Mouse (Mus musculus) heart, embryonic 14.5 days (tissue): ENCODE measurements around the gene Dyrk1a. TPM values are rescaled to one million over a fixed set of nuclear protein-coding genes. Genes with fewer than 3 reads are reported as not detected.
A peak's percentile ranks its signal among the peaks of the same experiment; 100 is the strongest.

Experiments used
- ATAC-seq: fragments of 200-750 bp; cut with Nextera tagmentation; 2 replicates; pipeline ENCODE4 v1.8.0; 2017; ENCODE audit warnings: low read depth, moderate TSS enrichment; ENCODE audit not compliant: insufficient number of reproducible peaks, insufficient read depth, low FRiP score
- H3K27ac ChIP-seq, 2 experiments: fragments of 200-500 bp in 1 of 2; fragments of 300-500 bp in 1 of 2; sonication (generic) in 1 of 2; replicated peaks in 1 of 2; 2 replicates each; pipeline ENCODE4 v1.5.1; 2012 to 2014; ENCODE audit warnings: low read depth in 2 of 2, low read length in 2 of 2, control low read depth in 1 of 2, mild to moderate bottlenecking in 1 of 2, mixed read lengths in 1 of 2; ENCODE audit not compliant: control insufficient read depth in 1 of 2, insufficient read depth in 1 of 2
- H3K27me3 ChIP-seq: fragments of 300-500 bp; sonication (generic); 2 replicates; pipeline ENCODE4 v1.6.1; 2014; ENCODE audit warnings: mild to moderate bottlenecking, low read length, control low read depth; ENCODE audit not compliant: control insufficient read depth, insufficient read depth
- H3K36me3 ChIP-seq: fragments of 300-500 bp; sonication (generic); 2 replicates; pipeline ENCODE4 v1.6.1; 2014; ENCODE audit warnings: mild to moderate bottlenecking, control low read depth, low read length, mixed read lengths; ENCODE audit not compliant: control insufficient read depth, insufficient read depth
- H3K4me1 ChIP-seq, 2 experiments: fragments of 200-500 bp in 1 of 2; fragments of 300-500 bp in 1 of 2; sonication (generic) in 1 of 2; 2 replicates each; pipeline ENCODE4 v1.6.1; 2012 to 2014; ENCODE audit warnings: low read length in 2 of 2, control low read depth in 1 of 2, mixed read lengths in 1 of 2; ENCODE audit not compliant: control insufficient read depth in 2 of 2, insufficient read depth in 2 of 2
- H3K4me2 ChIP-seq: fragments of 300-500 bp; sonication (generic); 2 replicates; pipeline ENCODE4 v1.6.1; 2014; ENCODE audit warnings: mild to moderate bottlenecking, low read length
- H3K4me3 ChIP-seq, 2 experiments: fragments of 200-500 bp in 1 of 2; fragments of 300-500 bp in 1 of 2; sonication (generic) in 1 of 2; 2 replicates each; pipeline ENCODE4 v1.5.1; 2012 to 2014; ENCODE audit warnings: low read length in 2 of 2, mild to moderate bottlenecking in 2 of 2, control low read depth in 1 of 2, low read depth in 1 of 2, moderate library complexity in 1 of 2; ENCODE audit not compliant: control insufficient read depth in 1 of 2, insufficient read depth in 1 of 2
- H3K9ac ChIP-seq: fragments of 300-500 bp; sonication (generic); 2 replicates; pipeline ENCODE4 v1.6.1; 2014; ENCODE audit warnings: mild to moderate bottlenecking, low read length
- H3K9me3 ChIP-seq: fragments of 300-500 bp; sonication (generic); 2 replicates; pipeline ENCODE4 v1.6.1; 2016; ENCODE audit warnings: low read length, control low read depth; ENCODE audit not compliant: control insufficient read depth
- WGBS: fragments of 180-500 bp; shearing (Covaris S2); extraction: QIAGEN DNeasy Blood & Tissue Kit; methylation state at CpG from one replicate; pipeline ENCODE4 v1.1.7; 2014; 5-methylcytosine and 5-hydroxymethylcytosine counted together
- polyA plus RNA-seq: library from polyadenylated mRNA; unstranded; fragments of >200 nt; fragmentation: Nextera tagmentation; extraction: Ambion mirVana; gene quantifications from 2 replicates; pipeline ENCODE4 v1.2.1, GENCODE M21; 2014

The Dyrk1a gene
- polyA plus RNA-seq, 1 experiment from 2014 or later: 12.2 TPM

DNA sequence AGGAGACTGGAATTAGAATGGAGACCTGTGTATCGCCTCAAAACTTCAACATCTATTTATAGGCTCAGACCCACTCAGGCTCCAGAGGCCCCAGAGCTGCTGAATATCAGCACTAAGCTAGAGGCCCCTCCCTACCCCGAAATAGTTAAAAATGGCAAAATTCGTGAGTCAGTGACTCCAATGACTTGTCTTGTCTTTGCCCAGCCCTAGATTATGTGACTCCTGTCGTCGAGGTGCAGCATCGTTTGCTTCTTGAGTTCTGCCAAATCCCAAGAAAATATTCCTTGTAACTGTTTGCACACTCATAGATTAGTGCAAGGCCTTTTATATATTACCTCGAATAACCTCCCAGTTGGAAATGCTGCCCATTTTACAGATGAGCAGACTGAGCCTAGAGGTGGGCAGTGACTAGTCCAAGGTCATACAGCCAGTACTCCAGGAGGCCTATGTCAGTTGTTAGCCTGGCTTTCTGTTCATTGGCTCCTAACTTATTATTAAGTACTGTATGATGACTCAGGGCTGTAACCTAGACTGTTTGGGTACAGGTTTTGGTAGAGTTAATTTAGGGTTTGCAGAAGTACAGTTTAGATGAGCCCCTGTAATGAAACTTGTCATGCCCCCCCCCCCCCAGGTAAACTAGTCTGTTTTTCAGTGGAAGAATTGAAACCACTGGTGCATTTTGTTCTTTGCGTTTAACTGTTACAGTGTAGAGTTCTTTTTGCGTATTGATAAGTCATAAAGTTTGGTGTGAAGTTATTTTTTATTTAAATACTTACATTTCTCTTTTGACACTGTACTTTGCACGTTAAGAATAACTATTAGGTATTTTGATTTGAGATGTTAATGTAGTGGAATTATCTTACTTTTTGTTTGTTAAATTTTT, 1.5 kb downstream of the Dyrk1a start:
- 21% methylated on average over 10 of the region's 10 CpGs for whole genome bisulfite sequencing
- peaks cover 13 to 52% of the 10 kb centered on the region in 2 experiments for H3K4me1 ChIP-seq

DNA sequence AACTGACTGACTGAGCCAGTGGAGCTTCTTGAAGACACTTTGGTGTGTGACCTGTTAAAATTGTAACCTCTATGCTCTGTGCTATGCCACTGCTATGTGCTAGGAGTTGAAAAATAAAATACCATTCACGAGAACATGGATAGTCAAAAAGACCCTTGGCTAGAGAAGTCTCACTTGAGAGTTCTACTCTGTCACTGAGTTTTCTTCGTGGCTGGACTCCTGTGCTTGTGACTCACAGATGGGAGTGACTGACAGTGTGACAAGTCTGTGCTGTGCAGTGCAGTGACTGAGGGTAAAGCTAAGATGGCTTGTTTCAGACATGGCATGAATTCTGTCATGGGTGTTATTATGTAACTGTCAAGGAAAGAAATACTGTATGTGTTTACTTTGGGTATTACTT, 2.6 kb downstream of the Dyrk1a start:
- WGBS: 15% methylated on average over 2 of the region's 2 CpGs
- Histone ChIP-seq H3K9me3 (no peaks in the 10 kb centered on the region), H3K4me2 (peak overlapping the region; percentile 67), H3K4me3 (0 out of 4 replicates have a peak overlapping the region, but pooled peaks of 1 of the 2 experiments have one; percentile 21), H3K9ac (peak overlapping the region; percentile 61), H3K4me1 (peaks cover 15 to 61% of the 10 kb centered on the region in 2 experiments), H3K27ac (peak overlapping the region; percentile 1 to 12; a peak in 2 of 4 replicates), H3K36me3 (no peaks in the 10 kb centered on the region), H3K27me3 (no peaks in the 10 kb centered on the region)
- ATAC-seq: no peak

More for the DNA sequence above, 1.5 kb downstream of the Dyrk1a start:
- no peak for ATAC-seq
- H3K27ac ChIP-seq: peak overlapping the region; percentile 99 to 100
- peak overlapping the region; percentile 70 to 92 for H3K4me3 ChIP-seq
- H3K9me3 ChIP-seq: no peaks in the 10 kb centered on the region
- H3K36me3 ChIP-seq: no peaks in the 10 kb centered on the region
- peak overlapping the region; percentile 67 for H3K4me2 ChIP-seq
- H3K27me3 ChIP-seq: no peaks in the 10 kb centered on the region
- peak overlapping the region; percentile 100 for H3K9ac ChIP-seq

DNA sequence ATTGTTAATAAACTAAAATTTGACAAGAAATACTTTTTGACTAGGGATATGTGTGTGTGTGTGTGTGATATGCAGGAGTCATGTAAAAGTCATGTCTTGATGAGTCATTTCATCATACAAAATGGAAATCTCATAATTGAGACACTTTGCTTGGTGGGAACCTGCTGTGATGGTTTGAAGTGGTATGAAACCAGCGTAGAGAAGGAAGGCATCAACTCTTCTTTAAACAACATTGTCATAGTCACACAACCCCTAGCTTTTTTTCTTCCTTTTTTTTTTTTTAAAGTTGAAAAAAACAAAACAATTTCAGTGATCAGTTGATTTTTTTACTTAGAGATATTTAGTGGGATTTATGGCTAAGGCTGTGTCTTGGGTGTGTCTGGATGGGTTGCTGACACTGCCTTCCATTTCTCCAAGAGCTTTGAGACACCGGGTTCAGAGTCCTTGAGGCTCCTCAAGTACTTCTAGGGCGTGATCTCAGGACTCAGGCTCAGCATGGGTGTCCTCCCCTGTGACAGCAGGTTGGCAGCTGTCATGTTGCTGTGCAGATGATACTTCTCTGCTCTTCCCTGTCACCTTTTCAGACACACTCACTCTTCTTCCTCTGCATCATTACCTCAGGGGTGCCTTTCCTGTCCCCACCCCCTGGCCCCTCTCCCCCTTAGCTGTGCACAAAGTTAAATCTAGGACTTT, 4.4 kb downstream of the Dyrk1a start:
- Histone ChIP-seq H3K36me3 (no peaks in the 10 kb centered on the region), H3K27ac (no peak overlapping the region), H3K4me3 (no peak overlapping the region), H3K4me2 (no peak overlapping the region), H3K9me3 (no peaks in the 10 kb centered on the region), H3K4me1 (peaks cover 15 to 66% of the 10 kb centered on the region in 2 experiments), H3K27me3 (no peaks in the 10 kb centered on the region), H3K9ac (no peak overlapping the region)
- WGBS: 56% methylated on average over 3 of the region's 3 CpGs
- ATAC-seq: no peak

DNA sequence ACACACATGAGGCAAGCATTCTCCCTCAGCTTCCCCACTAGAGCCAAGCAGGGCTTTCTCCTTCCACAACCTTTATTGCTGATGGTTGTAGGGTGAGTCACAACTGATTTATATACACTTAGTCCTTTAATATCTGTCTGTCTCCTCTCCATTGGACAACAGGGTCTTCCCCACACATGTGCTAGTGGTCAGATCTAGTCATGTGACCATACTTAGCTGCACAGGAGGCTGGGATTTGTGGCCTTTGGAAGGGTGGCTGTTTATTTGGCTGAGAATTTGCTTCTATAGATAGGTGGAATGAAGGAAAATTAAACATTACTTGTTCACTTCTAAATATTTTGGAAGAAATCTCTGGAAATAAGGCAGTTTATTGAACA, 4.9 kb downstream of the Dyrk1a start:
- no peak overlapping the region for H3K4me3 ChIP-seq
- peaks cover 15 to 71% of the 10 kb centered on the region in 2 experiments for H3K4me1 ChIP-seq
- no peak overlapping the region for H3K9ac ChIP-seq
- H3K27me3 ChIP-seq: no peaks in the 10 kb centered on the region
- H3K36me3 ChIP-seq: no peaks in the 10 kb centered on the region
- ATAC-seq: no peak
- H3K27ac ChIP-seq: no peak overlapping the region
- no peaks in the 10 kb centered on the region for H3K9me3 ChIP-seq
- H3K4me2 ChIP-seq: no peak overlapping the region

DNA sequence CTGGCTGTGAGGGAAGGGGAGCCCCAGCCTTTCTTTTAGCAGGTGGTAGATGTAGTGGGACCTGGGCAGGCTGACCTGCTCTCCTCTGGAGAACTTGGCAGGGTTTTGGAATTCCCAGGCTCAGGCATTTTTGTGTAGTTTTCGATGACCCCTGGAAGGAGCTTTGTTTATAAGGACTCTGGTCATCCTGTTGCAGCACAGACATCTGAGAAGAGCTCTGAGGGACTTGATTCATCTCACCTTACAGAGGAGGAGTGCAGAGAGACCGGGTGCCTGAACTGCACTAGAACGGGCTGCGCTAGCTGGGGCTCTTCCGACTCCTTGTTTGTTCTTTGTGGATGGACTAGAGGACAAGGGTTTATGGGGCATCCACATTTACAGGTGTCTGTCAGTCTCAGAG, 5.9 kb downstream of the Dyrk1a start:
- Histone ChIP-seq H3K36me3 (no peaks in the 10 kb centered on the region), H3K9ac (0 out of 2 replicates have a peak overlapping the region, but pooled peaks have one; percentile 13), H3K4me3 (no peak overlapping the region), H3K9me3 (no peaks in the 10 kb centered on the region), H3K27ac (no peak overlapping the region), H3K4me1 (peaks cover 18 to 79% of the 10 kb centered on the region in 2 experiments), H3K27me3 (no peaks in the 10 kb centered on the region), H3K4me2 (no peak overlapping the region)
- ATAC-seq: no peak
- 50% methylated on average over 5 of the region's 5 CpGs for WGBS

DNA sequence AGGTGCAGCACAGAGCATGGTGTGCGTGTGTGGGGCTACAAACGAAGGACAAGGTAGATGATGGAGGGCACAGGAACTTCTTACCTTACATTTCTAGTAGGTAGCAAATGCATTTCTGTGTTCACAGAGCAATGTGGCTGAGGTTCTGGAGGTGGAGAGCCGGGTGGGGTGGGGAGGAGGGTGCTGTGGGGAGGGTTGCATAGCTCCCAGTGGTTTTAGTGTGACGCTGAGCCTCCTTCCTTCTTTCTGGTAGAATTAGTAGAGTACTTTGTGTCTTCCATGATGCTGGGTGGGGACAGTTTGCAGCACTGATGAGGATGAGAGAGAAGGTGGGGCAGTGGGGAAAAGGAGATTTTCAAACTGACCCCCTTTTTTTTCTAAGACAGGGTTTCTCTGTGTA, 9.5 kb downstream of the Dyrk1a start:
- Histone ChIP-seq H3K27ac (no peak overlapping the region), H3K4me3 (no peak overlapping the region), H3K4me2 (no peak overlapping the region), H3K27me3 (no peaks in the 10 kb centered on the region), H3K9me3 (no peaks in the 10 kb centered on the region), H3K4me1 (peaks cover 25 to 84% of the 10 kb centered on the region in 2 experiments), H3K36me3 (no peaks in the 10 kb centered on the region), H3K9ac (no peak overlapping the region)
- ATAC-seq: no peak
- WGBS: 96% methylated on average over 4 of the region's 4 CpGs

DNA sequence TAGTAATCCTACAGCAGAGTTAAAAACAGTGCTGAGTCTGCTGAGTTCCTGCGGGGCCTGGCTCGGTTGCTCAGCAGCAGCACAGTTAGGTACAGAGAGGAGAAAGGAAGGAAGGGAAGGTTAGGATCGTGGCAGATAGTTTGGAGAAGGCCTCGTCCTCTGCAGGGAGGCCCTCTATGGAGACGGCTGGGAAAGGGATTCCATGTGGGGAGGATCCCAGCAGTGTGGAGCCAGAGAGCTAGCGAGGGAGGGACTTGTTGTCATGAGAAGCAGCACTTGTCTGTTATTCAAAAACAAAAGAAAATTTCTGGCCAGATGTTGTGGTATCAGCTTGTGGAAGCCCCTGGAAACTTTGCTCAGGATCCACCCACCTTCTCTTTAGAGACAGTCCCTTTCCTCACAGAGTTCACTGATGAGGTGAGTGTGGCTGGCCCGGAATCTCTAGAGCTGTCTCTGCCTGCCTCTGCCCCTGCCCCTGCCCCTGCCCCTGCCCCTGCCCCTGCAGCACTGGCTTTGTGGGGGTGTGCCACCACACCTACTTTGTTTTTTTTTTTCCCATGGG, 11.1 kb downstream of the Dyrk1a start:
- Histone ChIP-seq H3K9ac (0 out of 2 replicates have a peak overlapping the region, but pooled peaks have one; percentile 32), H3K4me3 (no peak overlapping the region)

More for the DNA sequence above, 11.1 kb downstream of the Dyrk1a start:
- ATAC-seq: peak; percentile 73
- Histone ChIP-seq H3K9me3 (no peaks in the 10 kb centered on the region), H3K4me2 (peak overlapping the region; percentile 44), H3K27me3 (no peaks in the 10 kb centered on the region), H3K27ac (peak overlapping the region; percentile 1 to 29; a peak in 3 of 4 replicates), H3K4me1 (peaks cover 24 to 87% of the 10 kb centered on the region in 2 experiments), H3K36me3 (no peaks in the 10 kb centered on the region)
- WGBS: 13% methylated on average over 7 of the region's 7 CpGs
